Mouse (Mus musculus) MN1 (cell line): ENCODE measurements at regions not wholly inside any gene's neighbourhood (a gene's known extent, or its start where the extent isn't known, plus 50 kb on each side); places are given as distances from the start of the nearest gene placed in this dataset.
A peak's percentile ranks its signal among the peaks of the same experiment; 100 is the strongest.

ENCODE experiments used
- DNase-seq: peaks from one replicate; pipeline ENCODE4 v3.0.0-alpha.2; 2016; ENCODE audit warnings: low spot score

- no peak for DNase-seq
Observed at GRCm38 (mm10) chr13:97451276-97451675, 210.4 kb downstream of the Enc1 start.

- DNase-seq, result no peak
Observed at GRCm38 (mm10) chr13:97448123-97448522, 207.2 kb downstream of the Enc1 start.

GRCm38 (mm10) chr13:97443731-97444428 is 203.0 kb downstream of the Enc1 start:
- no peak for DNase-seq

- peak; percentile 40 for DNase-seq
Observed at GRCm38 (mm10) chr13:97442806-97443205, 201.9 kb downstream of the Enc1 start.

- no peak for DNase-seq
Observed at GRCm38 (mm10) chr13:97442283-97442682, 201.4 kb downstream of the Enc1 start.

GRCm38 (mm10) chr13:97441803-97442202 is 200.9 kb downstream of the Enc1 start:
- no peak for DNase-seq

GRCm38 (mm10) chr13:97439216-97439979 is 198.5 kb downstream of the Enc1 start:
- DNase-seq, result peak; percentile 65

GRCm38 (mm10) chr13:97438692-97439091 is 197.8 kb downstream of the Enc1 start:
- no peak for DNase-seq

- DNase-seq, result no peak
Observed at GRCm38 (mm10) chr13:97438277-97438676, 197.4 kb downstream of the Enc1 start.

- DNase-seq, result peak; percentile 26
Observed at GRCm38 (mm10) chr13:97436719-97437350, 195.9 kb downstream of the Enc1 start.

- DNase-seq, result peak; percentile 85
Observed at GRCm38 (mm10) chr13:97435865-97436718, 195.2 kb downstream of the Enc1 start.

- DNase-seq, result peak; percentile 94
Observed at GRCm38 (mm10) chr13:97434961-97435864, 194.3 kb downstream of the Enc1 start.

GRCm38 (mm10) chr13:97434167-97434566 is 193.3 kb downstream of the Enc1 start:
- DNase-seq, result peak; percentile 61

GRCm38 (mm10) chr13:97432627-97433026 is 191.7 kb downstream of the Enc1 start:
- DNase-seq, result no peak

- DNase-seq, result no peak
Observed at GRCm38 (mm10) chr13:97430885-97431284, 190.0 kb downstream of the Enc1 start.

- DNase-seq, result no peak
Observed at GRCm38 (mm10) chr13:97428163-97428562, 187.3 kb downstream of the Enc1 start.

GRCm38 (mm10) chr13:97427537-97427936 is 186.6 kb downstream of the Enc1 start:
- DNase-seq, result no peak

- DNase-seq, result no peak
Observed at GRCm38 (mm10) chr13:97425731-97426130, 184.8 kb downstream of the Enc1 start.

GRCm38 (mm10) chr13:97423911-97424310 is 183.0 kb downstream of the Enc1 start:
- peak; percentile 57 for DNase-seq

GRCm38 (mm10) chr13:97423298-97423817 is 182.5 kb downstream of the Enc1 start:
- DNase-seq, result no peak

- DNase-seq, result no peak
Observed at GRCm38 (mm10) chr13:97422897-97423296, 182.0 kb downstream of the Enc1 start.
